Mouse (Mus musculus) heart, adult 2 months (tissue): Measurements from ENCODE around the gene Gabrb3. TPM values are rescaled to one million over a fixed set of nuclear protein-coding genes. Genes with fewer than 3 reads are reported as not detected.

Experiments used
- DNase-seq, 2 experiments: peaks; one replicate each; pipeline ENCODE4 v3.0.0; 2021
- H3K27ac ChIP-seq: fragments of 200-600 bp; 2 replicates; pipeline ENCODE4 v1.8.1; 2022
- H3K27me3 ChIP-seq: fragments of 200-500 bp; 2 replicates; pipeline ENCODE4 v1.6.1; 2012; ENCODE audit warnings: mild to moderate bottlenecking, low read length, inconsistent platforms, mixed read lengths; ENCODE audit not compliant: control insufficient read depth, insufficient read depth
- H3K36me3 ChIP-seq: fragments of 200-500 bp; 2 replicates; pipeline ENCODE4 v1.6.1; 2012; ENCODE audit warnings: low read length, inconsistent platforms; ENCODE audit not compliant: control insufficient read depth, insufficient read depth
- H3K4me1 ChIP-seq: fragments of 200-500 bp; 2 replicates; pipeline ENCODE4 v1.6.1; 2011; ENCODE audit warnings: low read length; ENCODE audit not compliant: control insufficient read depth, insufficient read depth
- H3K4me3 ChIP-seq: fragments of 200-600 bp; 2 replicates; pipeline ENCODE4 v1.8.1; 2022
- H3K79me2 ChIP-seq: fragments of 200-500 bp; replicated peaks from 2 replicates; pipeline ENCODE4 v1.6.1; 2012; ENCODE audit warnings: mild to moderate bottlenecking, inconsistent platforms, low read length, moderate library complexity, mixed read lengths; ENCODE audit not compliant: control insufficient read depth, insufficient read depth
- H3K9ac ChIP-seq: fragments of 200-500 bp; 2 replicates; pipeline ENCODE4 v1.6.1; 2012; ENCODE audit warnings: low read depth, mild to moderate bottlenecking, control low read depth, inconsistent platforms, low read length, mixed read lengths
- CTCF ChIP-seq: fragments of 200-600 bp; IDR thresholded peaks from 2 replicates; pipeline ENCODE4 v1.8.1; 2022; ENCODE audit warnings: antibody characterized with exemption, mild to moderate bottlenecking, moderate library complexity
- EP300 ChIP-seq: fragments of 200-500 bp; IDR thresholded peaks from 2 replicates; pipeline ENCODE4 v1.6.1; 2011; ENCODE audit warnings: low read depth, low read length, control low read depth; ENCODE audit not compliant: insufficient read depth
- POLR2A ChIP-seq: fragments of 200-500 bp; IDR thresholded peaks from 2 replicates; pipeline ENCODE4 v1.6.1; 2011; ENCODE audit warnings: mild to moderate bottlenecking, low read depth, low read length, control low read depth; ENCODE audit not compliant: insufficient read depth
- WGBS: fragments of 180-500 bp; shearing (Covaris S2); methylation state at CpG from one replicate; pipeline ENCODE4 v1.1.7; 2018; 5-methylcytosine and 5-hydroxymethylcytosine counted together
- intact Hi-C: fragments of 180-260 bp; cut with DNase I; formaldehyde crosslinking; loops from one replicate; pipeline ENCODE4 v1.15.1; 2025
- polyA plus RNA-seq: library from polyadenylated mRNA; depleted of rRNA; stranded (reverse); fragments of >200 nt; gene quantifications from 2 replicates; pipeline ENCODE4 v1.2.3, GENCODE M21; 2012
- total RNA-seq, 2 experiments: library from RNA; stranded (reverse); gene quantifications; 2 replicates each; pipeline ENCODE4 v1.2.3; 2021

The Gabrb3 gene
- total and polyA plus RNA-seq, 3 experiments: 0.04 to 0.50 (median 0.37) TPM

GRCm38 (mm10) chr7:57471316-57471715 is 51.8 kb downstream of the Gabrb3 start:
- no peaks in the 10 kb centered on the region for H3K36me3 ChIP-seq
- no peaks in the 10 kb centered on the region for H3K4me1 ChIP-seq
- DNase-seq: no peak
- no peaks in the 10 kb centered on the region for H3K79me2 ChIP-seq
- TF ChIP-seq CTCF (no peak), EP300 (no peak), POLR2A (no peak)
- WGBS: 92% methylated on average over 1 of the region's 1 CpGs
- H3K9ac ChIP-seq: no peak overlapping the region
- no peak overlapping the region for H3K4me3 ChIP-seq
- H3K27ac ChIP-seq: no peak overlapping the region
- intact Hi-C loops: loop anchor here (5.0 kb wide), 1 partner anchor 1179 kb away; no protein-coding TSS in a partner anchor
- H3K27me3 ChIP-seq: no peaks in the 10 kb centered on the region

- H3K27ac ChIP-seq: no peak overlapping the region
- peak in 1 of 2 experiments; percentile 8 for DNase-seq
- H3K36me3 ChIP-seq: no peaks in the 10 kb centered on the region
- H3K4me1 ChIP-seq: no peaks in the 10 kb centered on the region
- no peak overlapping the region for H3K9ac ChIP-seq
- 59% methylated on average over 4 of the region's 4 CpGs for WGBS
- H3K27me3 ChIP-seq: no peaks in the 10 kb centered on the region
- TF ChIP-seq CTCF (peak; percentile 70), EP300 (no peak)
- no peaks in the 10 kb centered on the region for H3K79me2 ChIP-seq
- H3K4me3 ChIP-seq: no peak overlapping the region
- intact Hi-C loops: loop anchor here (5.0 kb wide), 1 partner anchor 1182 kb away; no protein-coding TSS in a partner anchor
Observed at GRCm38 (mm10) chr7:57473811-57474525, 54.5 kb downstream of the Gabrb3 start.

DNA sequence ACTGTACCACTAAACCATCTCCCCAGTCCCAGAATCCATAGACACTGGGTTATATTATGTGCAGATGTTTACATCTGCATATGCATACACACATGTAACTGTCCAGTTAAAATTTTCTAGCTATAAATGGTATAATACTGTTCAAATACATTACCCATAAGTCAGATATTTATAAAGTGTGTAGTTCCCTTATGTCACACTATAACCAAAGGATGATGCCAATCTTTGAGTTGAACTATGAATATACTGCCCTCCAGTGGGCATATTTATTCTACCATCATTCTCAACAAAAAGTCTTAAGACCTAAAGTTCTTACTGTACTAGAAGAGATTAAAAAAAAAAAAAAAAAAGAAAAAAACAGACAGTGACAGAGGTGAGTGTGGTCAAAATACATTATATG is 63.4 kb downstream of the Gabrb3 start:
- intact Hi-C loops: no loop called here
- Histone ChIP-seq H3K27ac (no peak overlapping the region), H3K4me1 (no peaks in the 10 kb centered on the region), H3K9ac (no peak overlapping the region), H3K79me2 (no peaks in the 10 kb centered on the region), H3K4me3 (no peak overlapping the region), H3K27me3 (no peaks in the 10 kb centered on the region), H3K36me3 (no peaks in the 10 kb centered on the region)
- TF ChIP-seq EP300: no peak
- no peak for TF ChIP-seq POLR2A
- peak; percentile 38 for TF ChIP-seq CTCF
- no peak for DNase-seq

GRCm38 (mm10) chr7:57486907-57487306 is 67.4 kb downstream of the Gabrb3 start:
- 64% methylated on average over 6 of the region's 6 CpGs for WGBS
- Histone ChIP-seq H3K27me3 (no peaks in the 10 kb centered on the region), H3K9ac (no peak overlapping the region), H3K27ac (no peak overlapping the region), H3K36me3 (no peaks in the 10 kb centered on the region), H3K79me2 (no peaks in the 10 kb centered on the region), H3K4me1 (no peaks in the 10 kb centered on the region), H3K4me3 (no peak overlapping the region)
- intact Hi-C loops: no loop called here
- DNase-seq: no peak
- TF ChIP-seq EP300 (no peak), POLR2A (no peak), CTCF (no peak)

DNA sequence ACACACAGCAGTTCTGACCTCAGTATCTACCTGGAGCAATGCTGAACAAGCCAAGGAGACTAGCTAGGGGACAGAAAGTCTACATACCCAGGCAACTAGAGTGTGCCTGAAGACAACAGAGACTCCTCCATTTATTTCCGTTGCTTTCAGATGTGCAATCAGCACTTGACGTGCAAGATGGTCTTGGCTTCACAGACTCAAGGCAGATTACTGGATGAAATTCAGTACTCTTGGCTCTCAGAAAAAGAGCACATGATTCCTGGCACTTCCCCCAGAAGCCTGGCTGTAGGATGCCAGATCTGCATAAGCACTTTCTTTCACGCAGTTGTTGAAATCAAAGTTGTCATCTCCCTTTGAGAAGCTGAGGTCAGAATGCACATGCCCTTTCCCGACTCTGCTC is 72.3 kb downstream of the Gabrb3 start:
- Histone ChIP-seq H3K36me3 (no peaks in the 10 kb centered on the region), H3K27ac (no peak overlapping the region), H3K9ac (no peak overlapping the region), H3K79me2 (no peaks in the 10 kb centered on the region), H3K4me3 (no peak overlapping the region), H3K4me1 (no peaks in the 10 kb centered on the region), H3K27me3 (no peaks in the 10 kb centered on the region)
- intact Hi-C loops: no loop called here
- DNase-seq: no peak
- TF ChIP-seq POLR2A: no peak
- TF ChIP-seq EP300: no peak
- TF ChIP-seq CTCF: no peak
- WGBS: 50% methylated on average over 4 of the region's 4 CpGs

DNA sequence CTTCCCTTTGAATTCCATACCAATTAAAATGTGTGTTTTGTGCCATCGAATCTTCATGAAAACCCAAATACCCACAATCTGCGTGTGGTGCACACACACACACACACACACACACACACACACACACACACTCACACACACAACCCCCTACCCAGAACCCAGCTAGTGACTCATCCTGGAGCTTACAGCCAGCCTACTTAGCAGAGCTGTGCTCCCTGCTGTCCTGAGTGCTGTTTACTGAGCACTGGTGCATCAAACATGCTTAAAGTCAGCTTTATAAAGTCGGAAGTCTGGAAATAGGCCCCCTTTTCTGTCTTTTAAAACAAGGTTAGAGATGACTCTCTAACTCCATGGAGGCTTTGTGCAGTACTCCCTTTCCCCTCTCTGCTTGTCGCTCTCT is 83.3 kb downstream of the Gabrb3 start:
- WGBS: 64% methylated on average over 4 of the region's 4 CpGs
- H3K4me3 ChIP-seq: no peak overlapping the region
- H3K79me2 ChIP-seq: no peaks in the 10 kb centered on the region
- H3K27ac ChIP-seq: no peak overlapping the region
- intact Hi-C loops: no loop called here
- TF ChIP-seq POLR2A: no peak
- TF ChIP-seq CTCF: no peak
- no peaks in the 10 kb centered on the region for H3K36me3 ChIP-seq
- no peaks in the 10 kb centered on the region for H3K27me3 ChIP-seq
- no peaks in the 10 kb centered on the region for H3K4me1 ChIP-seq
- H3K9ac ChIP-seq: no peak overlapping the region
- no peak for DNase-seq
